Mouse (Mus musculus) T-cell, adult 2 months (primary cell): ENCODE results near the gene St6galnac3.

ENCODE experiments used
- DNase-seq: peaks from one replicate; pipeline ENCODE4 v3.0.0; 2022; ENCODE audit warnings: low spot score

Gene St6galnac3

GRCm38 (mm10) chr3:153353313-153354103, 371.5 kb downstream of the St6galnac3 start:
- no peak for DNase-seq

- DNase-seq: no peak
Observed at GRCm38 (mm10) chr3:153349981-153350380, 375.0 kb downstream of the St6galnac3 start.

- no peak for DNase-seq
Observed at GRCm38 (mm10) chr3:153348797-153349465, 376.0 kb downstream of the St6galnac3 start.

- no peak for DNase-seq
Observed at GRCm38 (mm10) chr3:153344979-153345378, 380.0 kb downstream of the St6galnac3 start.

- DNase-seq: no peak
Observed at GRCm38 (mm10) chr3:153339940-153340339, 385.0 kb downstream of the St6galnac3 start.

- no peak for DNase-seq
Observed at GRCm38 (mm10) chr3:153339091-153339490, 385.9 kb downstream of the St6galnac3 start.

- no peak for DNase-seq
Observed at GRCm38 (mm10) chr3:153337779-153338178, 387.2 kb downstream of the St6galnac3 start.

GRCm38 (mm10) chr3:153337221-153337620, 387.8 kb downstream of the St6galnac3 start:
- DNase-seq: no peak

- no peak for DNase-seq
Observed at GRCm38 (mm10) chr3:153334152-153334825, 390.7 kb downstream of the St6galnac3 start.

- DNase-seq: no peak
Observed at GRCm38 (mm10) chr3:153324307-153324706, 400.7 kb downstream of the St6galnac3 start.

- no peak for DNase-seq
Observed at GRCm38 (mm10) chr3:153323446-153323845, 401.5 kb downstream of the St6galnac3 start.

GRCm38 (mm10) chr3:153313583-153313982, 411.4 kb downstream of the St6galnac3 start:
- DNase-seq: no peak

GRCm38 (mm10) chr3:153313167-153313566, 411.8 kb downstream of the St6galnac3 start:
- no peak for DNase-seq

- no peak for DNase-seq
Observed at GRCm38 (mm10) chr3:153312006-153312405, 413.0 kb downstream of the St6galnac3 start.

- no peak for DNase-seq
Observed at GRCm38 (mm10) chr3:153308379-153308778, 416.6 kb downstream of the St6galnac3 start.

GRCm38 (mm10) chr3:153305153-153305552, 419.8 kb downstream of the St6galnac3 start:
- no peak for DNase-seq

- DNase-seq: no peak
Observed at GRCm38 (mm10) chr3:153302376-153302775, 422.6 kb downstream of the St6galnac3 start.

- no peak for DNase-seq
Observed at GRCm38 (mm10) chr3:153296375-153297068, 428.5 kb downstream of the St6galnac3 start.

- DNase-seq: no peak
Observed at GRCm38 (mm10) chr3:153292853-153293252, 432.1 kb downstream of the St6galnac3 start.

- DNase-seq: no peak
Observed at GRCm38 (mm10) chr3:153292363-153292762, 432.6 kb downstream of the St6galnac3 start.

- DNase-seq: no peak
Observed at GRCm38 (mm10) chr3:153291406-153292045, 433.4 kb downstream of the St6galnac3 start.

- no peak for DNase-seq
Observed at GRCm38 (mm10) chr3:153289971-153290370, 435.0 kb downstream of the St6galnac3 start.
